Mouse (Mus musculus) heart, adult 2 months (tissue): Measurements from ENCODE around the gene H2-T24.
"Not testable (repeated sequence)": the region's sequence is repeated elsewhere in the genome, so short reads cannot be mapped to it uniquely, and the experiment has no call there.

ENCODE experiments used
- CTCF ChIP-seq: fragments of 200-600 bp; IDR thresholded peaks from 2 replicates; pipeline ENCODE4 v1.8.1; 2022; ENCODE audit warnings: antibody characterized with exemption, mild to moderate bottlenecking, moderate library complexity
- POLR2A ChIP-seq: fragments of 200-500 bp; IDR thresholded peaks from 2 replicates; pipeline ENCODE4 v1.6.1; 2011; ENCODE audit warnings: mild to moderate bottlenecking, low read depth, low read length, control low read depth; ENCODE audit not compliant: insufficient read depth

- not testable (repeated sequence) for TF ChIP-seq CTCF, POLR2A
These were observed 9.8 kb upstream of the H2-T24 start for GRCm38 (mm10) chr17:36030046-36030702.
